Mouse (Mus musculus) brain, adult 10 weeks (tissue): ENCODE measurements around the gene Klhl32. TPM values are rescaled to one million over a fixed set of nuclear protein-coding genes. Genes with fewer than 3 reads are reported as not detected.

Experiments
- polyA plus RNA-seq: library from polyadenylated mRNA; stranded (reverse); fragments of 350-450 nt; fragmentation: Illumina TruSeq; extraction: RNeasy Lipid Tissue Mini Kit (QIAGEN cat#74804); gene quantifications from one replicate; pipeline ENCODE4 v1.2.3, GENCODE M21; 2015; ENCODE audit warnings: low read depth, low replicate concordance

The Klhl32 gene
- 8.5 TPM for polyA plus RNA-seq

GRCm38 (mm10) chr4:24850401-24851325 lies at the start of gene Klhl32:
TSS of gene Klhl32 (minus strand) at chr4:24851124.

GRCm38 (mm10) chr4:24897851-24898515 lies 47.1 kb upstream of the Klhl32 start, which contains the start of gene Ndufaf4:
TSS of gene Ndufaf4 (plus strand) at chr4:24898083.

Other genes starting within 250 kb of the Klhl32 start
- gene Ndufaf4, start 47.0 kb upstream of the Klhl32 start, polyA plus RNA-seq, result 39.8 TPM
- gene Gpr63, start 115.3 kb upstream of the Klhl32 start, polyA plus RNA-seq, result 7.7 TPM